Mouse (Mus musculus) ovary, postnatal 36 days (tissue): ENCODE results near the gene Neurl1b.

Experiments used
- DNase-seq: peaks from one replicate; pipeline ENCODE4 v3.0.0; 2022; ENCODE audit warnings: low spot score, mixed read lengths

The Neurl1b gene

DNA sequence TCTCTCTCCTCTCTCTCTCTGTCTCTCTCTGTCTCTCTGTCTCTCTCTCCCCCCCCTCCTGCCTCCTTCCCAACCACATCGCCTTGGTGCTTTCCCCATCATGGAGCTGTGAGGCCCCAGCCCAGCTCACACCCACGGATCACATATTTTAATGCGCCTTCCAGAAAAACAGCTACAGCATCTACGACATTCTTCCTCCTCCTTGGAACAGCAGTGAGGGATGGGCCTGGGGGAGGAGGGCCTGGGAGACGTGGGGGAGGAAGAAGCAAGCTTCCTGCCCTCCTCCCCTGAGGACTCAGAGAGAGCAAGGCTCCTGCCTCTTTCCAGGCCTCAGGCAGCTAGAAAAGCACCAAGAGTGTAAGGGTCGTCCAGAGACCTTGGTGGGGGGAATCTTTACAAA lies 17.3 kb upstream of the Neurl1b start:
- DNase-seq: peak; percentile 43

DNA sequence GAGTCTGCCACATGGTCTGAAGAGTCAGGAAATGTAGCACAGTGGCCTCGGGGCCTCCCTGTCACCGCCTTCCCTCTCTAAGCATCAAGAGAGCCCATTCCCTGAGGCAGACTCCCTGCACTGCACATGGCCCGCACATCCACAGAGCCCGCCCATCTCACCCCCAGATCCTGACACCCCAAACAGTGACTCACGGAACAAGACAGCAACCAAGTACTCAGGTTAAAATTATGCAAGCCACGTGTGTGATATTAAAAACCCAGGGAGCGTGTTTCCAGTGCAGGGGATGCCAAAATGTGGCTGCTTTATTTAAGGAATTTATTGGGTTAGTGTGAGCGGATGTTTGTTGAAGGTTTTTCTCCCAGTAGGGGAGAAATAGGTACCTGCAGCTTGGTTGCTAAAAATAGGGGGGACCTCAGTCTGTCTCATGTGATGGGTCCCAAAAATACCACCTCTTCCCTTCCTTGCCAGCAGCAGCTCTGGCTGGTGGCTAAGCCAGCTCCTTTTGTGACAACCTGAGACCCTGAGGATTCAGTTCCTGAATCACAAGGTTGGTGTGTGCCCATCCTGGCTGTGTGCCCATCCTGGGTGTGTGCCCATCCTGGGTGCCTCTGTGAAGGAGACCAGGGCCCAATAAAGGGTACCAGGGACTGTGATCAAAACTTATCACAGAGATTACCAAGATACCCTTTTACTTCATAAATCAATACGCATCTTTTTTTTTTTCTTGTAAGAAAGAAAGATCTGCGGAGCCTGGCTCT lies 9.1 kb upstream of the Neurl1b start:
- DNase-seq: no peak

DNA sequence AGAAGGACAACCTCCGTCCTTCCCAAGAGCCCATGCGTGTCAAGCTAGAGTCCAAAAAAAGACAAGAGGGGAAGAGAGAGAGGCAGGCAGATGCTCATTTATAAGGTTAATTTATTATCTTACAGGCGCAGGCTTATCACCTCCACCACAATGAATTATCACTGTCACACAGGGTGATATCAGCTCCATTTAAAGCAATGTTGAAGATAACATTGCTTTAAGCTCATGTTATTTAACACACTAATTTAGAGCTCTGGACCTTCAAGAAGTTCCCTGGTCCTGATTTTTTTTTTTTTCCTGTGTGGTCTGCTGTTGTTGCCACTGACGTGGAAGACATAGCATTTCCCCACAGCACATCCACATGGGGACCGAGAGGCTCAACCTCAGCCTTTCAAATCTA lies 1.7 kb upstream of the Neurl1b start:
- DNase-seq: no peak

DNA sequence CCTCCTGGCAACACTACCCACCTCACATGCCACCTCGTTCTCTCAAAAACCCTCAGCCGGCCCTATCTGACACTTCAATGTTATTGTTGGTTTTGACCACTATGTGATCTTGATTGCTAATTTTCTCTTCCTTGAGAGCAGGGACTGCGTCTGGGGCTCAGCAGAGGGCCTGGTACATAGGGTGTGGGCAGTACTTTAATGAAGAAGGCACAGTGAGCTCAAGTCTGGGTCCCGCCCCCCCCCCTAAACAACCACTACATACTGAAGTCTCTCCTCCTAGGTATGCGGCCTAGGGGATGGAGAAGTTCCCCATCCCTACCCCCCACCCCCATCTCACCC lies 476 bp upstream of the Neurl1b start:
- DNase-seq: no peak

DNA sequence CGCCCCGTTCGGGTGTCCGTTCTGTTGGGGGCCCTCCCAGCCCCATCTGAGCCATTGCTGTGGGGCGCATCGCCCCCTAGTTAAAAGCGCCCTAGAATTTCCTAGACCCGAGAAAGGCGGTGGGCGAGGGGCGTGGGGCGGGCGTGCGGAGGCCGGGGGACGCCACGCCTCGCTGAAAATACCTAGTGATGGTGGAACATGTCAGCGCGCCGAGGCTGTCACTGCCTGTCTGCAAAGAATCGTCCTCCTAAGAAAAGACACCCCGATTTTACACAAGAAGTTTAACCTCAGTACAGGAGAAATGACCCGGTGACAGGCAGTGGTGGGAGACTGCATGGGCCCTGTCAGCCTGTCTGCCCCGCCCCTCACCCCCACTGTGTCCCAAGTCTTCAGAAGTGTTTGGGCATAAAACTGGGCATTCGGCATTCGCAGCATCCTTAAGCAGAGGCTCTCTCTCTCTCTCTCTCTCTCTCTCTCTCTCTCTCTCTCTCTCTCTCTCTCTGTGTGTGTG lies 781 bp downstream of the Neurl1b start:
- no peak for DNase-seq

DNA sequence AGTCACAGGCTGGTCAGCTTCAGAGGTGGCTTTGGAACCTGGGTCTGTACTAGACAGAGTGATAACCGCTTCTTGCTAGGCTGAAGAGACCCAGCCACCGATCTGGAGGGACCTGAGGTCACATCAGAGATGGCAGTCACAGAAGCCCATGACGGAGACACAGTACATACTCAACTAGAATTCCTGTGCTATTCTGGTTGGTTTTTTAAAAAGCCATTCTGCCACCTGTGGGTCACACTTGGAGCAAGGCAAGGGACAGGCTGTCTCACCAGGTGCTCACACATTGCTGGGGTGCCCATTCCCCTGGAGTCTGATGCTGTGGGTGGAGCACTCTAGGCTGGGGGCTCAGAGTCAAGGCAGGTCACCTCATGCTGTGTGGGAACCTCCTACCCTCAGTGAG lies 1.5 kb downstream of the Neurl1b start:
- DNase-seq: no peak

DNA sequence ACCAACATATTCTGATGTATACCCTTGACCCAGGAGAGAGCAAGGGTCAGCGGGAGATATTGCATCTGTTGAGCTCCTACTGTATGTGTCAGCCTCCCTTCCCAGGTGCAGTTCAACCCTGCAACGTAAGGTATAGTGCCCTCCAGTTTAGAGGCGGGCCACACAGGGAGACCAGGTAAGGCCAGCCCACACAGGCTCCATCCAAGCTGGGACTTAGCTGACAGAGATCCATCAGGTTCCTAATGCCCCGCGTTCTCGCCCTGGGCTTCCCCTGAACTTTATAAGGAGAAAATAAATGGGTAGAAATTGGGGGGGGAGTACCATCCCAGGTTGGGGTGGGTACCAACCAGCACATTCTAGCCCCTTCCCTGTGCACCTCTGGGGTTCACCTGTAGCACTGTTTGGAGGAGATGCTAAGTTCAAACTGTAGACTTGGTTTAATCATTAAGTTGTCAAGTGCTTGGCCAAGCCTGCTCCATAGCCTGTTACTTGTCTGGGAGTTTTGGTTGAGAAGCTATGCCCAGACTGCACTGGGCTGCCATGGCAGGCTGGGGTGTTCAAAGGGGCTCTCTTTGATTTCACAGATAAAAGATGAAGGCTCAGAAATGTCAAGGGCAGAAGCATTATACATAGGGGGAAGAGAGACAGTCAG lies 3.3 kb downstream of the Neurl1b start:
- no peak for DNase-seq

DNA sequence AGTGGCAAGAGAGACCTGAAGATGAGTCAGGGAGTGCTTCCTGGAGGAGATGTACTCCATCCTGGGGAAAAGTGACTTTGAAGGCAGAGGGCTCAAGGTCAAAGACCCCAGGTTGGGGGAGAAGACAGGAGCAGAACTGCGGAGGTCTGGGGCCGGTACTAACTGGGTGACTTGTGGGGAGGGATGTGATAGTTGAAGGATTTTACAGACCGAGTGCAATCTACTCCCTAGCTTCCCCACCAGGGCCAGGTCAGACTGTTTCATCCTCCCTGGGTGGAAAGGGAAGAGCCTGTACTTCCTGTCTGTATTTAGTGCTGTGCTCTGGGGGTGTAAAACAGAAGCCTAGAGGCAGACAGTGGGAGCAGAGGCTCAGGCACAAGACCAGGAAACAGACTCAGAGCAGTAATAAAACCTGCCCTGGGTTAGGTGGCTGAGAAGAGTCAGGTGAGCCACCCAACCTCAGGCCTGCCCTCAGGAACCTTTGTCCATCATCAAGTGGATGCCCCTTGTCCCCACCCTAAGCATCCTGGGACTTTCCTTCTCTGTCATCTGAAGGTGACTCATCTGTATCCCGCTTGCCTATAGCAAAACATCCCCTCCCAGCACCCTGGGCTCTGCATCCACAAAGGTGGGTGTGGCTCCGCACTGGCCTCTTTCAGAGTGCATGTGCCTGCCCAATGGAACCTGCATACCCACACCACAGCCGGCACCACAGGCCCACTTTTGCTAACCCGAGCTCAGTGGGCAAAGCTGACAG lies 6.0 kb downstream of the Neurl1b start:
- no peak for DNase-seq

DNA sequence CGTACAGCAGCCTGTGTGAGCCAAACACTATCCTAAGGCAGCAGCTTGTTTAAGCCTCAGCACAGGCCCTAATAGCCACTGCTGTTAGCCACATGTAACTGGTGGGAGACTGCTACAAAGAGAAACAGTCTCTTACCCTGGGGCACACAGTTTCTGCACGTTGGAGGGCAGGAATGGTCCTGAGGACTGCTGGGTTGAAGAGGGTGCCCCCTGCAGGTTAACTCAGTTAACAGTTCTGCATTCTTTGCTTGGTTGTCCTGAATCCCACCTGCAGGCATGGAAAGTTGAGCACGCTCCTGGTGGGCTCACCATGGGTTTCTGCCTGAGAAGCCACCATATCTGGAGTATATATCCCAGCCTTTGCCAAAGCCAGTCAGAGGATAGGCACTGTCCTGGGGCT lies 6.9 kb downstream of the Neurl1b start:
- DNase-seq: no peak

DNA sequence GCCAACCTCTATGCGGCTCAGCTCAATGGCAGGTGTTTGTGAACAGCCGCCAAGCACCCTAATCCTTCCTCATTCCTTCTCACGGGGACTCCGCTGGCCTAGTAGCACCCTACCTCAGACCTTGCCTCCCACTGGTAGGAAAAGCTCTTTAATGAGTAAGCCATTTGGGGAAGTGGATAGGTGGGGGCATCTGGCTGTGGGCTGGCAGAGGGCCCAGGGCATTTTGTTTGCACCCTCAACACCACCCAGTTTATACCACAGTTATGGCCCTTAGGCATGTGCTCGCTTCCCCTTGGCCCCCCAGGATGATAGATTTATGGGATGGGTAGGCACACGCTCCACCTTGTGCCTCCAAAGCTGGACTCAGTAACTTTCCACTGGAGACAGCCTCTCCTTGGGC lies 7.8 kb downstream of the Neurl1b start:
- peak; percentile 27 for DNase-seq

DNA sequence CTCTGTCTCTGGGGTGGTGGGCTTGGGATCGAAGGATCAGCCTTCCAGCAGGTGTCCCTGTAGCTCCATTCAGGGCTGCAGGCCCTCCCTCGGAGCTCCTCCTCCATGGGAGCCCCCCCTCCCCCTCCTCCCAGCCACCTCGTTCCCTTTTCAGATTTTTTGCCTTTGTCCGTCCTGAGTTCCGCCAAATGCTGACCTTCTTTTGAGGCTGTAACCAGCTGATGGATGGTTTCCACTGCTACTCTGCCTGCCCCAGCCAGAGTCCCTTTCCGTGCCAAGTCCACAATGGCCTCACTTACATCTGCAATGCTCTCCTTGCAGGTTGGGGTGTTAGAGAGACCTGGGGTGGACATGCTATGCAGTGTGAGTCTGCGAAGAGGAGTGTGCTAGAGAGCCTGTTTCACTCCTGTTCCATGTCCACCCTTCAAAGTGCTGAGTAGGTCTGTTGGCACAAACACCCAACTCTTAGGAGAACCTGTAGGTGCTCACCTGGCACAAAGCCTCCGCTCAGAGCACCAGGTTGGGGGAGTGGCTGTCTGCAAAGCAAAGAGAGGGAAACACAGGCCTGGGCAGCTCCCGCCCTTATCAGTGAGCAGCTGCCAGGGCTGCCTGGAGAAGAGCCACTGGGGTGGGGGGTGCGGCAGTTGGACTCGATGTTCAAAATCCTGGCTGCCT lies 9.5 kb downstream of the Neurl1b start:
- DNase-seq: peak; percentile 75

DNA sequence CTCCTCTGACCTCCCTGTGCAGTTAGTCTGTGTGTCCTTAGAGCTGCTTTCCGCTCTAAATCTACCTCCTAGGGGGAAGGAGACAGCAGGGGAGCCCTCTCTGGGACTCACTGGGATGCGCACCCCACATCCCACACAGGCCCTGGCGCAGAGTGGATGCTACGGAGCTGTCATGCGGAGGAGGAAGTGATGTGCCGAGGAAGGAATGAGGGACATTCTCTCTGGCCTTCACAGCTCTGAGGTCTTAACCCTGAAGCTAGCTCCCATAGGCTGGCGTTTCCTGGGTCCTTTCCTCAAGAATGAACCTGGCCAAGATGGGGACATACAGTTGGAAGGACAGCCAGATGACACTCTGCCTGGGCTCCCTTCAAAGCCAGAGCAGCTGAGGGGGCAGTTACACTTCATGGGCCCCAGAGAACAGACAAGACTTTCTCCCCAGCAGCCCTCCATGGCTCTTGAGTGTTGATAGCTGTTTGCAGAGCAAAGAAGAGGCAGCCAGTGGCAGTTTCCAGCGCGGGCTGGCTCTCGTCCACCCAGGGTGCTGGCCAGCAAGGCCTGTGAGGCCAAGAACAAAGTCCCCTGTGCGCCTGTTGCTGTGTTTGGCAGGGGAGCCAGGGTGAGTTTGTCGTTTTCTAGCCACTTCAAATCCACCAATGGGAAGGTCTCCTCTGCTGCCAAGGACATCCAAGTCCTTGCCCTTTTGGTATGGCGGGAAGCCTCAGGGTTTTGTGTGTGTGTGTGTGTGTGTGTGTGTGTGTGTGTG lies 10.5 kb downstream of the Neurl1b start:
- DNase-seq: peak; percentile 77

DNA sequence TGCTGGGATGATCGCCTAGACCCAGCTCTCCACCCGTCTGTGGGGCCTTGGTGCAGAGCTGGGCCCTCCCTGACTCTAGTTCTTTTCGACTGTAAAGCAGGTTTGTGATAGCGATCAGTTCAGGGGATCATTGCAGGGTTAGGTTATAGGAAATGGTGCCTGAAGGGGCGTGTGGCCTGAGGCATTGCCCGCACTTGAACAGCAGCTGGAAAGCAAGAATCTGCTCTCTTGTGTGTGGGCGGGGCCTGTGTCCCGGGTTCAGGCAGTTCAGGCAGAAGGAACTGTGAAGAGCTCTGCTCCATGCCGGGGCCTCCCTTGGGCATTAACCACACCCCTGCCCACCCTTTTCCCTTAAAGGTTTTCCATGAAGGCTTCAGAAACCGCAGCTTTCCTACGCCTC lies 18.7 kb downstream of the Neurl1b start:
- no peak for DNase-seq

DNA sequence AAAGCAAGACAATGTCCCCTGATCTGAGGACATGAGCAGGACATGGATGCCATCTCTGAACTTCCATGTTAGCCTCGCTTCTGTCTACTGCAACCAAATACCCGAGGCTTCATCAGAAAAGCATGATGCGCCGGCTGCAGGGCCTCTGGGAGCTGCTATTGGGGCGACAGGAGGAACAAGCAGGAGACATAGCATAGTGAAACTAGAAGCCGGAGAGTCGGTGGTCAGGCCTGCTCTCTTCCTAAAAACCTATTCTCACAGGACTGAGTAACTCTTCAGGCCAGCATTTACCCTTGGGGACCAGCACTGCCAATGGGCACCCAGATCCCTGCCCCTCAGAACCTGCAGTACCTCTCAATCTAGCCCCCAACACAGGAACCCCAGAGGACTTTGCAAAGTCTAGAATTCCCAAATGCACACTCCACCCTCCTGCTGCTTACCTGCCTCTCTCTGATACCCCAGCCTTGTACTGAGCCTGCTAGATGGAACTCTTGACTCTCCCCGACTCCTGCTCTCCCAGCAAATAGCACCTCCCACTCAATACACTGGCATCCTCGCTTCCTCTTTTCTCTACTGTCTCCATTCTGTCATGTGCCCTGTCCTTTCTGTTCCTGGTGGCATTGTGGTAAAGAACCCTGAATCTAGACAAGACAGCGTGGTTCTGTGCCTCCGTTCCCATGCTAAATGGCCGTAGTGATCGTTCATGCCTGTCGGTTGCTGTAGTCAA lies 22.6 kb downstream of the Neurl1b start:
- DNase-seq: no peak

DNA sequence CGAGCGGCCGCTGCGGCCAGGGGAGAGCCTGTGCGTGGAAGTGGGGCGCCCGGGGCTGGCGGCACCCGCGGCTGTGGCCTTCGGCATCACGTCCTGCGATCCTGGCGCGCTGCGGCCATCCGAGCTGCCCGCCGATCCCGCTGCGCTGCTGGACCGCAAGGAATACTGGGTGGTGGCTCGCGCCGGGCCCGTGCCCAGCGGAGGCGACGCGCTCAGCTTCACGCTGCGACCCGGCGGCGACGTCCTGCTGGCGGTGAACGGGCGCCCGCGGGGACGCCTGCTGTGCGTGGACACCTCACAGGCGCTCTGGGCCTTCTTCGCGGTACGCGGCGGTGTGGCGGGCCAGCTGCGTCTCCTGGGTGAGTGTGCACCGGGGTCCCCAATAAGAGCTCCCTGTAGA lies 24.4 kb downstream of the Neurl1b start:
- no peak for DNase-seq

DNA sequence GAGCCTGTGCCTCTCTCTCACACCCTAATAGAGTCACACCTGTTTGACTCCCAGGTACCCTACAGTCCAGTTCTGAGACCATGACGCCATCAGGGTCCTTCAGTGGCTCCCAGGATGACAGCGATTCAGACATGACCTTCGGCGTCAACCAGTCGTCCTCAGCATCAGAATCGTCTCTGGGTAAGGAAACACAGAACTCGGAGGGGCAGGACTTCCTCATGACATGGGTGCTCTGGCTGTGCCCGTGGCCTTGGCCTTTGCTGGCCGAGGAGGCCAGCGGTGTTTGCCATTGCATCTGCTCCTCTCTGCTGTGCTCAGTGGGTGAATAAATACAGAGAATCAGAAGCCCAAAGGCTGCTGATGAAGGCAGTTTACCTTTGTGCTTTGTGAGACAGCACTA lies 26.4 kb downstream of the Neurl1b start:
- no peak for DNase-seq

DNA sequence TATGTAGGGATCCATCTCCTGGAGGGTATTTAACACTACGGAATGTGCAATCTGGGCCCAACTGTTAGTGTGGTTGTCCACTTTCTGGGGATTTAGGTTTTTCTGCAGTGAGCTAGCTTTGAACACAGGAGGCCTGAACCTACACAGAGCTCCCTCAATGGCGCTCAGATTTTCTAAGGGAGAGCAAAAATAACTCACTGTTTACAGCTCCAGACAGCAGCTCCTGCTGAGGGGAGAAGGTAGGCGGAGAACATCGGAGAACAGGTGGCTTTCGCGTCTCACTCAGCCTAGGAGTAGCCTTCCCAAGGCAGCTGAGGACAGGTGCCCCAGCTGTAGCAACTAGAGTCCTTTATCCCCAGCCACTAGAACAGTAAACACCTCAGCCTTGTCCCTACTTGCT lies 27.6 kb downstream of the Neurl1b start:
- no peak for DNase-seq

DNA sequence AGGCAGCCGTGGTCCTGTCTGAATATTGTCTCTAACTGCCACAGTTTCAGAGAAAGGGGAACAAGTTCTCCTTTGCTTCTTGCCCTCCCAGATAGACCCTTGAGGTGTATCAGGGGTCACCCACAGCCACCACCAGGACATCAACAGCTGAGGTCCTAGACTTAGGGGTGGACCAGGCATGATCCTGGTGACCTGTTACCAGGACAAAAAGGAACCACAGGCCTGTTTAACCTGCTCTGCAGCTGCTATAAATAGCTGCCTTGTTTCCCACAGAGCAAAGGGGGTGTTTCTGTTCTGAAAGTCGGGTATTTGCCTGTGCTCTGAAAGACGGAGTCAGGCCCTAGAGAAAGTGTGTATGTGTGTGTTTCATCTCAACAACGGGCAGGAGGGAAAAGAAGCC lies 29.2 kb downstream of the Neurl1b start:
- DNase-seq: no peak

DNA sequence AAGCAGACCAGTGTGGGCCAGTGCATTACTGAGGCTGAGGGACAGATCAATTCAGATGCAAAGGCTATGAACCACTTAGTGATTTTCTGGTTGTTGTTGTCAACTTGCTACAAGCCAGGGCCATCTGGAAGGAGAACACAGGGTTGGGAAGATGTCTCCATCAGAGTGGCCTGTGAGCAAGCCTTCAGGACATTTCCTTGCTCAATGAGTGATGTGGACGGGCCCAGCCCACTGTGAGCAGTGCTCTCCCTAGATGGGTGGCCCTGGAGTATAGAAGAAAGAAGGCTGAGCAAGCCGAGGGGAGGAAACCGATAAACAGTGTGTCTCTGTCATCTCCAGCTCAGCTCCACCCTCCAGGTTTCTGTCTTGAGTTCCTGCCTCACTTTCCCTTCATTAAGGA lies 34.8 kb downstream of the Neurl1b start:
- DNase-seq: no peak

DNA sequence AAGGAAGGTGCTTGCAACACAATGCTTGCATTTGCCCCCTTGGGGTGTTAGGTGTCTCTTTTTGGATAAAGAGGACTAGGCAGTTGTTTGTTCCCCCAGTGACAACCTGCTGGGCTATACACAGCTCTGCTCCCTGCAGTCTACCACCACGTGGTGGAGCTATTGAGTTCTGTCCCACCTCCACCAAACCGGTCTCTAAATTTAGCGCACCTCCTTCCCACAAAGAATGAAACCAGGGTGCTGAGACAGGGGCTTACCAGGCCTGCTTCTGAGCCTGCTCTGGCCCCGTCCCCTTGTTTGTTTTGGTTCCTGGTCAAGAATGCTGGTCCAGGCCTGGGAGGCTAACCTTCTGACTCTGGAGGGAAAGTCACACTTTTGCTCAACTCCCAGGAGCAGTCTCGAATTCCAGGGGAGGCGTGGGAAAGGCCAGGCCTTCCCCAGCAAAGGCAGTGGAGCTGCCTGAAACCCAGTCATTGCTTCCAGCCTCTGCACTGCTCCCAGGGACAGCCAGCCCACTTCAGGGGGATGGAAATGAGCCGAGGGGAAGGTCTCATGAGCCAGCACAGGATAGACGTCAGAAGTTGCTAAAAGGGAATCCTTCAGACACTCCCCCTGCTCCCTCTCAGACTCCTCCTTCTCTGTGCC lies 37.1 kb downstream of the Neurl1b start:
- DNase-seq: peak; percentile 24
